Mouse (Mus musculus) right cerebral cortex, postnatal 25 days (tissue): ENCODE data around the gene Cpeb4.
"Not testable (repeated sequence)": the region's sequence is repeated elsewhere in the genome, so short reads cannot be mapped to it uniquely, and the experiment has no call there.

Source experiments
- DNase-seq: peaks from one replicate; pipeline ENCODE4 v3.0.0; 2022

Cpeb4 gene

DNA sequence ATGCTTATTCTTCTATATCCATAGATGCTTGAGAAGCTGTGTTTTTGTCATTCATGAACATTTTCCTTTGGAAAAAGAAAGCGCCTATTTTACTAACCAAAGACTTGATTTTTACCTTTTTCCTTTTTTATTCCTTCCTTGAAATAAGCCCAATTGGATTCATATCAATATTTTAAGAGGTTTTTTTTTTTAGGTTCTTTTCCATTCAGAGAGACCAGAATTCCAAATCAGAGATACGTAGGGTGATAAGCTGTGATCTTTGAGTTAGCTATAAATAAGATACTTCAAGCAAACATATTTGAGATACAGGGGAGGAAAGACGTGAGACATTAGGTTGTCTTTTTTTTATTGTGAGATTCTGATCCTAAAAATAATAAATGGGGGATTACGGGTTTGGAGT is at the start of gene Cpeb4:
TSS of gene Cpeb4 (plus strand) at position 301 of the 400 bp plus-strand sequence.
- DNase-seq, result no peak

DNA sequence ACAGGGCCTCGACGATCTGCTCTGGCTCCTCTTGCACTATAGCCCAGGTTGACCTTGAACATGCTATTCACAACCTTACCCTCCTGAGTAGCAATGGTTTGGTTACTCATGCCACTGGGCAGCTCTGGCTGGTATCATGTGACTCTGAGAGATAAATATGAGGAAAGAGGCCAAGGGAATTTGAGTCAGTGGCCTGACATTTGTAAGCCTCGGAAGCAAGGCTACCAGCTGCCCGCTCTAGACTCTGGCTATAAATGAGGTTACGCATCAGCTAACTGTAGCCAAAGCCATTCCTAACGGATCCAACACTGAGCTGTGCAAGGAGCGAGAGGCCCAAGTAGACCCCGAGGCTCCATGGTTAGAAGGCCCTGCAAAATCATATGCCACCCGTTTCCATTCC is 49.5 kb upstream of the Cpeb4 start:
- no peak for DNase-seq

DNA sequence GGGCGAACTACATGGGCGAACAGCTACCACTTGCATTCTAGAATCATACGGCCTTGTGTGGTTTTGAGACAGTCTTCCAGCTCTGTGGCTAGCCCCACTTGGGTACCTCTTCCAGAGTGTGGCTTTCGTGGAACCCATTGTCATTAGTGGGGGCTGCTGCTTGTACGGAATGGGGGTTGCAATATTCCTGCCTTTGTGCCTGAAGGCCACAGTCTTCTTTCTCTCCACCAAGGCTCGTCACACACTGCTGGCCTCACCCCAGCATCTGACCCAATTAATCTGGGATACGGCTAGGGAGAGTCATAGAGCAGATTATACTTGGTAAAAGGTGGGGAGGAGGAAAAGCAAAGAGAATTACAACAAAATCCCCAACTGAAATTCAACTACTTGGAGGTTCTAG is 48.5 kb upstream of the Cpeb4 start:
- DNase-seq, result no peak

- no peak for DNase-seq
Observed at GRCm38 (mm10) chr11:31824504-31825166, 47.4 kb upstream of the Cpeb4 start.

DNA sequence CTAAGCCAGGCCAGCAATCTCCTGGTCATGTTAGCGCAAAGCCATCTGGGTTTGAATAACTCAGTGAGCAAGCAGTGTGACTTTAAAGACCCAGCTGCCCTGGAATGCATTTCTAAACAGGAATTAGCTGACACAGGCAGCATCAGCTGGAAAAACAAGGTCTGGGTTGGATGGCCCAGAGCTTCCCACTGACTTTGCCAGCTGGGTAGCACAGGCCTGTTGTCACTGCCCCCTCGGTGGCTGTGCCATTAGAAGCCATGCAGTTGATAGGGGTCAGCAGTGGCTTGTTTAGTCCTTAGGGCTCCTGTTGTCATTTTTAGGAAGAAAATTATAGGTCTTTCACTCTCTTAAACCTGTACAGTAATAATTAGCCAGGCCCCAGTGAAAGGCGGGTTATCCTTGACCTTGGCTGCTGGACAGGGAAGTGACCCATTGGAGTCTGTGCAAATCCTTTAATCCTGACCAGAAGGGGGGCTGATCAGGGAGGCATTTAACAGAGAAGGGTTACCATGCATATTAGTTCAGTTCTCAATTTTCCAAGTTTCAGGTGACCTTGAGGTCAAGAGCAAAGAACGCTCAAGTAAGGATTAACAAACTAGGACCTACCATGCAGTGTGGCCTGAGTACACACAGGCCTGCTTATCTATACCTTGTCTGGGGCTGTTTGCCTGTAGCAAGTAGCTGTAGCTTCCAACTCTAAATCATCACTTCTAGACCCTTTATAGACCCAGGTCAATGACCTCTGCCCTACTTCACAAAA is 43.8 kb upstream of the Cpeb4 start:
- DNase-seq, result no peak

- no peak for DNase-seq
Observed at GRCm38 (mm10) chr11:31828771-31829072, 43.3 kb upstream of the Cpeb4 start.

DNA sequence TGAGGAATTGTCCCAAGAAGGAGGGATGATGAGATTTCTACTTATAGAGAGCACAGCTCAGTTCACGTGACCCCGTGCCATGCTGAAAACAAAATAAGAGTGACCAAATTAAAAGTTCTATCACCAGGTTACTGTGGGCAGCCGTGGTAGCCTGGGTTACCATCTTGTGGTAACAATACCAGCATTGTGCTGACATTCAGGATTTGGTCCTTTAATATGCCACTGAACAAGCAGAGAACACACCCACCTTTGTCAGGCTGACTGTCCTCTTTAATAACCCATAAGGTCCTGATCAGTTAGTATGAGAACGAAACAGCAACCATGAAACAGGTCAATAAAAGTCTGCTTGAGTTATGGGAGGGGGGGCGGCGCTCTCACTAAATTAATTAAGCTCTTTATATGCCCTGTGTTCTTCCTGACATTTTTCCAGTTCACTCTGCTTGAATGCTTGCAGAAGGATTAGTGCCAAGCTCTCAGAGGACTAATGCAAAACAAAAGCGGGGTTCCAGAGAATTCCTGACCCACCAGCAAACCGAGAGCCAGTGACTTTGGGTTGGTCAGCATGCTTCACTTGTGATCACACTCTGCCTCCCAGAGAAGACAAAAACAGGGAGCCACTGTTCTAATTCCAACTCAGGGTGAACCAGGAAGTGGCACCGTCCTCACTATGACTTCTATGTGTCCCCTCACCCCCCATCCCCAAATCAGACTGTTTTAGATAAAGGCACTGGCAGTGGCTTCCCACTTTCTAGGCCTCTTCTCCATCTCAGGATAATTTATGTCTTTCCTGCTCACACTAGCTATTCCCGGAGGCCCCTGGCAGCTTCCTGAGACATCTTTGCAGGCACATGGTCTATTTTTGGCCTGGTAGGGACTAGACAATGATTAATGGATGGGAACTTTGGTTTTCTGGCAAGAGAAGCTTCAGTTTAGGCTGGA is 41.5 kb upstream of the Cpeb4 start:
- DNase-seq, result no peak

GRCm38 (mm10) chr11:31831451-31831850 is 40.6 kb upstream of the Cpeb4 start:
- DNase-seq, result no peak

DNA sequence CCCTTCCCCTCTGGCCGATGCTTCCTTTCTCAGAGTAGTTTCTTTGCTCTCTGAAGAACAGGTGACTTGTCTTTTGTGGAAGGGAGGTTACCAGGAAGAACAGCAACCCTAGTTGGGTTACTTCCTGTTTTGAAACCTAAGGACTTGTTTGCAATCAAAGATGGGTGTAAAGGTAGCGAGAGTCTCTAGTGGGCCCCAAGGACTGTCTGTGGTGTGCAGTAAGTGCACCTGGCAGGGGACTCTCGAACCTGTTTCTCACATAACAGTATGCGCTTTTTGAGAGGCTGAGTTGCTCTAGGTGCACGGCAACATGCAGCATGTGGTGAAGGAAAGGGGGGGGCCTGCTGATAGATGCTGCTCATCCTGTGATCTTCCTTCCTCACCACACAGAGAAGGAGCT is 40.0 kb upstream of the Cpeb4 start:
- DNase-seq, result no peak

DNA sequence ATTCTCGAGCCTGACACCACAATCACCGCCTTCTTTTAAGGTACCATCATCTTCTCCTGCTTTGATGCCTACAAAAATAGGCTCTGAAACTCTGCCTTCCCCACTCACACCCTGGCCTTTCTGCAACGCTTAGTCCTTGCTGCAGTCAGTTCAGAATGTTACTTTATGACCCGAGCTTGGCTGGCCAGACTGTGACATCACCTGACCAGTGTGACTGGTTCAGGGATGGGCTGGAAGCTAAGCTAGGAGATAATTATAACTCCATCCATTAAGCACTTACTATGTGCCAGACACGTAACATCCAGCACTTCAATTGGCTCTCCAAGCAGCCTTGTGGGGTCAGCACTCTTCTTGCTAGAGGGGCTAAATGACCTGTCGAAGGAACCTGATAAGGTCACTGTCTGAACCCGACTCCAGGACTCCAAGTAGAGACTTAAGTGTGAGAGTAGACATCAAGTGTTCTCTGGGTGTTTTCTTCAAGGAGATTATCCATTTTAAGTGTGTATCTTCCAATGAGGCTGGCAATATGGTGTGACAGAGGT is 39.5 kb upstream of the Cpeb4 start:
- DNase-seq, result no peak

DNA sequence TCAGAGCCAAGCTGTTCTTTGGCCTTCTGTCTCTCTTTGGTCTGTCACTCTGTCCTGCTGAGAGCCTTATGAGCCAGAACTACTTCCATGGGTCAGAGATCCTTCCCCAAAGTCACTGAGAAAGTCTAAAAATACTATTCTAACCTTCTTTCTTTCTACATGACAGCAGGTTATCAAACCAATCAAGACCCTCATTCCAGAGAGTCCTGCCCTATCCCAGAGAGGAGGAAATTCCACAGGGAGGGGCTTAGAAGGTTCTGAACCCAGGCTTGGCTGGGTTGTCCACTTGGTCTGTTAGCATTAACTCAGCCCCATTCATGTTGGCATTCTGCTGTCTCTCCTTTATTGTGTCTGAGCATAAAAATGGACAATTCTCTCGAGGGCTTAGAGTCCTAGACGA is 38.5 kb upstream of the Cpeb4 start:
- DNase-seq, result no peak

GRCm38 (mm10) chr11:31835352-31835751 is 36.7 kb upstream of the Cpeb4 start:
- no peak for DNase-seq

DNA sequence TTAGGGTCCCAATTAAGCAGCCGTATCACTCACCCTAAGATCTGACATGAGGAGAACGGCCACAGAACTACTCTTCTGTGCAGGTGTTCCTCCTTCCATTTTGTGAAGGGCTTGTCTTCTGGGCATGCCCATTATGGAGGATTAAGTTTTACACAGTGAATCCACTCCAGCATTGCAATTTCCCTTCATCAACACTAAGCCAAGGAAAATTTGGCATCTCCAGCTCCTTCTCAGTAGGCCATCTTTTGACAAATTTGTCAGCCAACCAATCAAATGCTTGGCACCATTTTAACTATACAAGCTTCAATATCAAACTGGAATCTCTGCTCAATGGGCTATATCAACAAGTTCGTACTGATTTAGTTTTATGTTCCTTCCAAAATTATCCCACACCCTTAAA is 34.8 kb upstream of the Cpeb4 start:
- DNase-seq, result no peak

- DNase-seq, result no peak
Observed at GRCm38 (mm10) chr11:31837753-31838152, 34.3 kb upstream of the Cpeb4 start.

DNA sequence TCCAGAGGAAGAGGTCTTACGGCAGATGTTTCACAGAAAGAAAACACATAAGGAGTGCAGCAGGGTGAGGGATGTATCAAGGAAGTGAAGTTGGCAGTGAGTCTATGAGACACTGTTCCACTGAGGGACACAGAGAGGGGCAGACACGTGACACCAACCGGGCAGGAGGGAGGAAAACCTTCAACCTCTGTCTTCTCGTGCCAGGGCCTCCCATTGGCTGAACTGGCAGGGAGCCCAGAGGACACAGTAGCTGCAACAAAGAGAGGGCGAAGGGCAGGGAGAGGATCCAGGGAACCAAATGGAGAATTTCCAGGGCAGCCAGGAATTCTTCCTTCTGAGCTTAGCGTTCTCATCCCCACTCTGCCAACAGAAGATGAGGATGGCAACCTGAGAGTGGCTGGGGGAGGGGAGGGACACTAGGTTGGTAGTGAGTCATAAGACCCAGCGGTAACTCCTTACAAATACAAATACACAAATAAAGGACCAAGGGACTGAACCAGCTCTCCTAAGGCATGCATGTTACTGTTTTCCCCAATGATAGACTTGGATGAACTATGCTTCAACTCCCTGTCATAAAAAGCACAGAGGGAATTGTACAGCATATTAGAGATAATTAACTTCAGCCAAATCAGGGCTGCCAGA is 33.4 kb upstream of the Cpeb4 start:
- peak; percentile 56 for DNase-seq

- DNase-seq, result no peak
Observed at GRCm38 (mm10) chr11:31839084-31839460, 32.9 kb upstream of the Cpeb4 start.

- no peak for DNase-seq
Observed at GRCm38 (mm10) chr11:31842171-31842959, 29.6 kb upstream of the Cpeb4 start.

DNA sequence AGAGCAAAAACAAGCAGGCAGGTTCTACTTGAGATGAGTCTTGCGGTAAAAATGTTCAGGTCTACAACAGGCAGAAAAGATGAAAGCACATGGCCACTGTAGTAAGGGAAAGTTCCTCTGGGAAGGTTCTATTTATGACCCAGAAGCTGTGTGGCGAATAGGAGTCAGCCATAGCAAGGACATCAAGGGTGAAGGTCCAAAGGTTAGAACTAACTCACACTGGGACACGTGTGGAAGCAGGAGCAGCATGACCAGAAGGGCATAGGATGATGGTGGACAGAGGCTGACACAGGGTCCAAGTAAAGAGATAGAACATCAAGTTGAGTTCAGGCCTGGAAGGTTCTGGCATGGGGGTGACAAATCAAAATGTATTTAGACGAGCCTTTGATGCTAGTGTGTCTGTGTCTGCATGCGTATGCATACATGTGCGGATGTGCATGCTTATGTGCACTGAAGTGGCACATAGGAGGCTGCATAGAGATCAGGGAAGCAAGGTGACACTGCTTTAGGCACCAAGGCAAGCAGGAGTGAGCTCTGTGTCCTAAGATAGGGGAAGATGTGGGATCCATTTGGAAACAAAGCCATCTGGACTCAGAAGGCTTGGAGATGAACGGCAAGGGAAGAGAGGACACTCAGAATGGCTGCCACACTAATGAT is 28.7 kb upstream of the Cpeb4 start:
- DNase-seq, result no peak

- no peak for DNase-seq
Observed at GRCm38 (mm10) chr11:31843834-31844188, 28.2 kb upstream of the Cpeb4 start.

DNA sequence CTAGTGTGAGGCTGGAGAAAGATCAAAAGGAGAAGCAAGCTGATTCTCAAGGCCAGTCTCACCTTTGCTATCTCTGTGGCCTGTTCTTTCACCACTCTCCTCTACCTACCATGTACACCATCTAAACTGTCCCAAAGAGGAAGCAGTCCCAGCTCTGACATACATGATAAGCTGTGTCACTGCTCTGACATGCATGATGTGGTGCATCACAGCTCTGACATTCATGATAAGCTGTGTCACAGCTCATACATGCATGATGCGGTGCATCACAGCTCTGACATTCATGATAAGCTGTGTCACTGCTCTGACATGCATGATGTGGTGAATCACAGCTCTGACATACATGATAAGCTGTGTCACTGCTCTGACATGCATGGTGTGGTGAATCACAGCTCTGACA is 26.9 kb upstream of the Cpeb4 start:
- DNase-seq, result not testable (repeated sequence)

GRCm38 (mm10) chr11:31846771-31847468 is 25.1 kb upstream of the Cpeb4 start:
- DNase-seq, result no peak
